Mouse (Mus musculus): ENCODE data around the gene Fabp7. TPM values are rescaled to one million over a fixed set of nuclear protein-coding genes. Genes with fewer than 3 reads are reported as not detected.

Gene Fabp7
- polyA plus RNA-seq, 1 experiment from 2014 or later: 14.3 TPM

GRCm38 (mm10) chr10:57783289-57784130 lies 1.2 kb upstream of the Fabp7 start:
- Histone ChIP-seq H3K4me2 (no peak overlapping the region), H3K27me3 (no peaks in the 10 kb centered on the region), H3K9ac (no peak overlapping the region), H3K36me3 (no peaks in the 10 kb centered on the region), H3K27ac (no peak overlapping the region), H3K9me3 (replicated peaks) (no peaks in the 10 kb centered on the region), H3K4me1 (peaks cover 17% of the 10 kb centered on the region), H3K4me3 (replicated peaks) (no peak overlapping the region)
- WGBS: 36% methylated on average over 13 of the region's 13 CpGs
- ATAC-seq (replicated peaks; ENCODE audit: low FRiP score): no peak

GRCm38 (mm10) chr10:57784131-57784875 lies 378 bp upstream of the Fabp7 start:
- peak; percentile 85; the same call in 1 of the 2 replicates for ATAC-seq (replicated peaks; ENCODE audit: low FRiP score)
- Histone ChIP-seq H3K36me3 (no peaks in the 10 kb centered on the region), H3K4me3 (replicated peaks) (no peak overlapping the region), H3K9ac (no peak overlapping the region), H3K27me3 (no peaks in the 10 kb centered on the region), H3K4me1 (peaks cover 17% of the 10 kb centered on the region), H3K9me3 (replicated peaks) (no peaks in the 10 kb centered on the region), H3K27ac (no peak overlapping the region), H3K4me2 (peak overlapping the region; percentile 29)
- WGBS: 13% methylated on average over 7 of the region's 7 CpGs

- H3K4me2 ChIP-seq: no peak overlapping the region
- H3K9ac ChIP-seq: no peak overlapping the region
- no peaks in the 10 kb centered on the region for H3K27me3 ChIP-seq
- no peak overlapping the region for H3K4me3 ChIP-seq (replicated peaks)
- 71% methylated on average over 2 of the region's 2 CpGs for WGBS
- no peaks in the 10 kb centered on the region for H3K36me3 ChIP-seq
- H3K4me1 ChIP-seq: peaks cover 17% of the 10 kb centered on the region
- no peaks in the 10 kb centered on the region for H3K9me3 ChIP-seq (replicated peaks)
- ATAC-seq (replicated peaks; ENCODE audit: low FRiP score): no peak
- no peak overlapping the region for H3K27ac ChIP-seq
Measured at GRCm38 (mm10) chr10:57785552-57785951, 871 bp downstream of the Fabp7 start.

GRCm38 (mm10) chr10:57792957-57793356 lies 8.3 kb downstream of the Fabp7 start:
- Histone ChIP-seq H3K27ac (no peak overlapping the region), H3K27me3 (no peaks in the 10 kb centered on the region), H3K4me2 (no peak overlapping the region), H3K36me3 (no peaks in the 10 kb centered on the region), H3K9me3 (replicated peaks) (no peaks in the 10 kb centered on the region), H3K9ac (no peak overlapping the region), H3K4me1 (peaks cover 22% of the 10 kb centered on the region), H3K4me3 (replicated peaks) (no peak overlapping the region)
- no peak for ATAC-seq (replicated peaks; ENCODE audit: low FRiP score)
- 96% methylated on average over 1 of the region's 1 CpGs for WGBS

- Histone ChIP-seq H3K4me3 (replicated peaks) (peak within 1 kb of the TSS; percentile 55), H3K27ac (peak within 1 kb of the TSS; percentile 72), H3K4me1 (peaks cover 22% of the 10 kb centered on the region), H3K9ac (peak within 1 kb of the TSS; percentile 56), H3K9me3 (replicated peaks) (no peaks in the 10 kb centered on the region), H3K27me3 (no peaks in the 10 kb centered on the region), H3K4me2 (peak within 1 kb of the TSS; percentile 93), H3K36me3 (no peaks in the 10 kb centered on the region)
- no peak for ATAC-seq (replicated peaks; ENCODE audit: low FRiP score)
- 65% methylated on average over 7 of the region's 7 CpGs for WGBS
Measured at GRCm38 (mm10) chr10:57794018-57794417, 9.3 kb downstream of the Fabp7 start, which contains the start of gene Smpdl3a. TSS of gene Smpdl3a (plus strand) at chr10:57794335.

GRCm38 (mm10) chr10:57794491-57795461 lies 10.1 kb downstream of the Fabp7 start:
- H3K9ac ChIP-seq: peak overlapping the region; percentile 56
- ATAC-seq (replicated peaks; ENCODE audit: low FRiP score): peak; percentile 90
- H3K4me3 ChIP-seq (replicated peaks): peak overlapping the region; percentile 55
- no peaks in the 10 kb centered on the region for H3K36me3 ChIP-seq
- peak overlapping the region; percentile 93 for H3K4me2 ChIP-seq
- WGBS: under 1% methylated on average over 44 of the region's 44 CpGs
- no peaks in the 10 kb centered on the region for H3K27me3 ChIP-seq
- H3K27ac ChIP-seq: peak overlapping the region; percentile 72
- no peaks in the 10 kb centered on the region for H3K9me3 ChIP-seq (replicated peaks)
- H3K4me1 ChIP-seq: peaks cover 22% of the 10 kb centered on the region

- no peaks in the 10 kb centered on the region for H3K9me3 ChIP-seq (replicated peaks)
- no peaks in the 10 kb centered on the region for H3K36me3 ChIP-seq
- 16% methylated on average over 4 of the region's 4 CpGs for WGBS
- peak overlapping the region; percentile 72 for H3K27ac ChIP-seq
- peak overlapping the region; percentile 56; the same call in 1 of the 2 replicates for H3K9ac ChIP-seq
- peak overlapping the region; percentile 93 for H3K4me2 ChIP-seq
- H3K4me1 ChIP-seq: peaks cover 22% of the 10 kb centered on the region
- no peaks in the 10 kb centered on the region for H3K27me3 ChIP-seq
- H3K4me3 ChIP-seq (replicated peaks): peak overlapping the region; percentile 55
- ATAC-seq (replicated peaks; ENCODE audit: low FRiP score): no peak
Measured at GRCm38 (mm10) chr10:57795542-57795941, 10.9 kb downstream of the Fabp7 start.

GRCm38 (mm10) chr10:57796057-57796456 lies 11.4 kb downstream of the Fabp7 start:
- Histone ChIP-seq H3K4me2 (peak overlapping the region; percentile 93), H3K4me3 (replicated peaks) (peak overlapping the region; percentile 55; the same call in 1 of the 2 replicates), H3K27ac (peak overlapping the region; percentile 72; the same call in 1 of the 2 replicates), H3K9ac (no peak overlapping the region), H3K27me3 (no peaks in the 10 kb centered on the region), H3K36me3 (no peaks in the 10 kb centered on the region), H3K4me1 (peaks cover 22% of the 10 kb centered on the region), H3K9me3 (replicated peaks) (no peaks in the 10 kb centered on the region)
- 14% methylated on average over 4 of the region's 4 CpGs for WGBS
- peak; percentile 54 for ATAC-seq (replicated peaks; ENCODE audit: low FRiP score)

- Histone ChIP-seq H3K9ac (no peak overlapping the region), H3K4me2 (no peak overlapping the region), H3K36me3 (no peaks in the 10 kb centered on the region), H3K27me3 (no peaks in the 10 kb centered on the region), H3K4me1 (peaks cover 17% of the 10 kb centered on the region), H3K27ac (no peak overlapping the region), H3K4me3 (replicated peaks) (no peak overlapping the region), H3K9me3 (replicated peaks) (no peaks in the 10 kb centered on the region)
- ATAC-seq (replicated peaks; ENCODE audit: low FRiP score): no peak
- 95% methylated on average over 1 of the region's 1 CpGs for WGBS
Measured at GRCm38 (mm10) chr10:57799486-57799885, 14.8 kb downstream of the Fabp7 start.

GRCm38 (mm10) chr10:57807754-57808153 lies 23.1 kb downstream of the Fabp7 start:
- ATAC-seq (replicated peaks; ENCODE audit: low FRiP score): peak; percentile 66; the same call in 1 of the 2 replicates
- H3K27me3 ChIP-seq: no peaks in the 10 kb centered on the region
- H3K4me3 ChIP-seq (replicated peaks): no peak overlapping the region
- 86% methylated on average over 6 of the region's 6 CpGs for WGBS
- no peaks in the 10 kb centered on the region for H3K9me3 ChIP-seq (replicated peaks)
- H3K9ac ChIP-seq: no peak overlapping the region
- 0 out of 2 replicates have a peak, but pooled peaks cover 3% of the 10 kb centered on the region for H3K36me3 ChIP-seq
- no peak overlapping the region for H3K4me2 ChIP-seq
- H3K27ac ChIP-seq: no peak overlapping the region
- no peaks in the 10 kb centered on the region for H3K4me1 ChIP-seq

- H3K27me3 ChIP-seq: no peaks in the 10 kb centered on the region
- no peak for ATAC-seq (replicated peaks; ENCODE audit: low FRiP score)
- no peak overlapping the region for H3K27ac ChIP-seq
- H3K9me3 ChIP-seq (replicated peaks): no peaks in the 10 kb centered on the region
- 0 out of 2 replicates have a peak, but pooled peaks cover 3% of the 10 kb centered on the region for H3K36me3 ChIP-seq
- WGBS: 67% methylated on average over 5 of the region's 5 CpGs
- no peak overlapping the region for H3K4me2 ChIP-seq
- H3K9ac ChIP-seq: no peak overlapping the region
- H3K4me1 ChIP-seq: no peaks in the 10 kb centered on the region
- no peak overlapping the region for H3K4me3 ChIP-seq (replicated peaks)
Measured at GRCm38 (mm10) chr10:57812161-57812856, 27.6 kb downstream of the Fabp7 start.
